Mouse (Mus musculus) erythroblast, adult 5-6 weeks (primary cell): ENCODE measurements around the gene Hist1h1d. TPM values are rescaled to one million over a fixed set of nuclear protein-coding genes. Genes with fewer than 3 reads are reported as not detected.
"Not testable (repeated sequence)": the region's sequence is repeated elsewhere in the genome, so short reads cannot be mapped to it uniquely, and the experiment has no call there.

Experiments used
- ATAC-seq: replicated peaks from 2 replicates; pipeline ENCODE4 v1.8.0; 2016; ENCODE audit warnings: moderate number of reproducible peaks, mild to moderate bottlenecking, moderate TSS enrichment, inconsistent platforms; ENCODE audit not compliant: poor library complexity, low FRiP score, severe bottlenecking
- total RNA-seq, 2 experiments: library from RNA; stranded (forward) in 1 of 2; stranded (reverse) in 1 of 2; fragments of 150-400 nt in 1 of 2; fragments of 200-764, 138-1000 nt in 1 of 2; gene quantifications; 2 replicates each; pipeline versions ENCODE4 v1.2.3 to v1.2.4; 2015 to 2017; ENCODE audit warnings: low replicate concordance in 2 of 2

The Hist1h1d gene
- total RNA-seq, 2 experiments from 2014 or later = 16.7 to 170 TPM

- ATAC-seq = not testable (repeated sequence)
Measured at GRCm38 (mm10) chr13:23570261-23571021, 17.4 kb downstream of the Hist1h1d start.

- peak; percentile 79 for ATAC-seq
Measured at GRCm38 (mm10) chr13:23571022-23571503, 18.0 kb downstream of the Hist1h1d start, which contains the start of the genes Hist1h2ae and Hist1h2bg. TSS of gene Hist1h2ae (minus strand) at chr13:23571220. TSS of gene Hist1h2bg (plus strand) at chr13:23571396.

GRCm38 (mm10) chr13:23571504-23572217 lies 18.6 kb downstream of the Hist1h1d start:
- not testable (repeated sequence) for ATAC-seq

DNA sequence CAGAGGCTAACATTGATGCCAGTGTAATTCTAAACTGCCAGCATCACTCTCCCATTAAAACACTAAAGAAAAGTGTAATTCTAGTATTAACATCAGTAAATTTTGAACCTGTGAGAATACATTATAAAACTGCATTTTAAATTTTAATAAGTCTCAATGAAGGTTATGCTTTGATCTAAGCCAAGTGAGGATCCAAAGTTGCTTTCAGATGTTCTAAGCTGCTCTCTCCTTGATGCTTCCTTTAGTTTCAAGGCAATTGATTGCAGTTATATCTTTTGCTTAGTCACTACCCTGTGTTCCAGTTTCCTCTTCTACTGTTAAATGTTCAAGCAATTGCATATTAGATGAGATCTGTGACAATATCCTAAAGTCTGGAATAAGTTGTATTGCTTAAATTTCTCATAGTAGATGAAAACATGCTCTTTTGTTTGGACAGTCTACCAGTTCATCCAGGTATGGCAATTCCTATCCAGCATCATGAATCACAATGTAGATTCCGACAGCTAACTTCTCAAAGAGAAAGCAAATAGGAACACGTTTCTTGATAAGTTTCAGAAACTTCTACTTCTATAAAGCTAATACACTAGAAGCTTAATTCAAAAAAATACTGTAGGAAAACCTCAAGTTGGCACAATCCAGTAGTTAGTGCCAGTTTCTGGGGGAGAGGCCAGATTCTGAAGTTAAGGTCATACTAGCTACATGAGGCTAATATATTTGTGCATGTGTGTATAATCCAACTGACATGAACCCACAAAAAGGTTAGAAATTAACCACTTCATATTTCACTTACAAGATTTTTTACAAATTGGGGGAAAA lies 19.4 kb downstream of the Hist1h1d start:
- 0 out of 2 replicates have a peak, but pooled peaks have one; percentile 12 for ATAC-seq

GRCm38 (mm10) chr13:23573034-23573897 lies 20.2 kb downstream of the Hist1h1d start:
- ATAC-seq = not testable (repeated sequence)

- ATAC-seq = peak; percentile 73
Measured at GRCm38 (mm10) chr13:23573898-23574524, 20.9 kb downstream of the Hist1h1d start, which contains the start of the genes Hist1h2bf and Hist1h2ad. TSS of gene Hist1h2bf (minus strand) at chr13:23574196. TSS of gene Hist1h2ad (plus strand) at chr13:23574381.

DNA sequence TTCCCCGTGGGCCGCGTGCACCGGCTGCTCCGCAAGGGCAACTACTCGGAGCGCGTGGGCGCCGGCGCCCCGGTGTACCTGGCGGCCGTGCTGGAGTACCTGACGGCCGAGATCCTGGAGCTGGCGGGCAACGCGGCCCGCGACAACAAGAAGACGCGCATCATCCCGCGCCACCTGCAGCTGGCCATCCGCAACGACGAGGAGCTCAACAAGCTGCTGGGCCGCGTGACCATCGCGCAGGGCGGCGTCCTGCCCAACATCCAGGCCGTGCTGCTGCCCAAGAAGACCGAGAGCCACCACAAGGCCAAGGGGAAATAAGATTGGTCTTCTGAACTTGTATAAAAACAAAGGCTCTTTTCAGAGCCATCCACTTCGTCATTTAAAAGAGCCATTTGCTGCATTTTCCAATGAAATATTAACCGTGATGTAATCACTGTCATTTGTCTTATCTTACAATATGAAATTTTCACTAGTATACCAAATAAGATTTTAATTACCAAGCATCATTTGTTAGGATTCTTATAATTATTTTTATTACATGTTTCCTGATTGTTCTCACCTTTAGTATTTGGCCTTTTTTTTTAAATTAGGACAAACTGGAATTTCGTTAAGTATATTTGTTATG lies 21.6 kb downstream of the Hist1h1d start:
- not testable (repeated sequence) for ATAC-seq

DNA sequence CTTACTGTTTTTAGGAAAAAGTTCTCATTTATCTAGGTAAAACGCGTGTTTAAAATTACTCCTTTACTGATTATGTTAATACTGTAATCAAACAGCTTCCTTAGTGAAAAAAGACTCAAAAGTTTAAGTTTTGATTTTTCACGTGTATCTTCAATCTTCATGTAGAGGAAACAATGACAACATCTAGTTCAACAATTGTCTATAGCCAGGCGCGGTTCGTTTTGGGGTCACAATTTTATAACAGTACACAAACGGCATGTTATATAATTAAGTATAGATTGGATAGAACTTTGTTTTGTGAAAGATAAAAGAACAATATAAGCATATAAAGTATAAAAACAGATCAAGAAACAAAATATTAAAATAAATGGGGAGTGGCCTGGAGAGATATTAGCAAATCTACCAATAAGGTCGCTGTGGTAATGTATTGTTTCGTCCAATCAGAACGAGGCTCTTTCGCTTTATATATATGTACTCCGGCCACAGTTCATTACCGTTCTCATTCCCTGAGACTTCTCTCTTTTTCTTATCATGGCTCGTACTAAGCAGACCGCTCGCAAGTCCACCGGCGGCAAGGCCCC lies 22.3 kb downstream of the Hist1h1d start, which contains the start of gene Hist1h3d:
TSS of gene Hist1h3d (plus strand) at position 493 of the 581 bp plus-strand sequence.
- ATAC-seq = peak; percentile 60

DNA sequence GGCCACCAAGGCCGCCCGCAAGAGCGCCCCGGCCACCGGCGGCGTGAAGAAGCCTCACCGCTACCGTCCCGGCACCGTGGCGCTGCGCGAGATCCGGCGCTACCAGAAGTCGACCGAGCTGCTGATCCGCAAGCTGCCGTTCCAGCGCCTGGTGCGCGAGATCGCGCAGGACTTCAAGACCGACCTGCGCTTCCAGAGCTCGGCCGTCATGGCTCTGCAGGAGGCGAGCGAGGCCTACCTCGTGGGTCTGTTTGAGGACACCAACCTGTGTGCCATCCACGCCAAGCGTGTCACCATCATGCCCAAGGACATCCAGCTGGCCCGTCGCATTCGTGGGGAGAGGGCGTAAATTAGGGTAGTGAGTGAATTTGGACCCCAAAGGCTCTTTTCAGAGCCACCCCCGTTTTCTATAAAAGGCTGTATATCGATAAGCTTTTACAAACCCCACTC lies 22.8 kb downstream of the Hist1h1d start:
- not testable (repeated sequence) for ATAC-seq

GRCm38 (mm10) chr13:23576351-23576881 lies 23.4 kb downstream of the Hist1h1d start:
- peak; percentile 7 for ATAC-seq

DNA sequence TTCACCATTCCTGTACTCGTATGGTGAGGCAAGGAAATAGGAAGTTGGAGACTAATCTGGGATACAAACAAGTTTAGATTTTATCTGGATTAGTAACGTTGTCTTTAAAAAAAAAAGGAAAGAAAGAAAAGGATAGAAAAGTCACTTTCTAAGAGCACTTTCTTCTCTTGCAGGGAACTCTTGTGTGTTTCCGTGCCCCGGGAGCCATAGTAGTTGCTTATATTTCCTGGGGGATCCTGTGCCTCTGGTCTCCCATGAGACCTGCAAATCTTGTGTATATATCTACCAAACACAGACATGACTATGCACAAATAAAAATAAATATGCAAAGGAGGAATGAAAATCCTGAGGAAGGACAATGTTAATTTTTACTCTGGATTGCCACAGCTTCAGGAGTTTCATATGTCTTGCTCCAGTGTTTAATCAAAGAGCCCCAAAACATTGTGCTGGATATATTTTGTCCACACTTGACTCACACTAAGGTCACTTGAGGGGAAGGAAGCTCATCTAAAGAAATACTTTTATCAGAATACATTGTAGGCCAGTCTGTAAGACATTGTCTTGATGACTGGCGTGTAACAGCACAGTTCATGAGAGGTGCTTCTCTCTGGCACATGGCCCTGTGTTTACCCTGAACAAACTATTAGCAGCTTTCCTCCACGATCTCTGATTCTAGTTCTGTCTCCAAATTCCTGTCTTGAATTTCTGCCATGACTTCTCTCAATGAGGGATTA lies 24.0 kb downstream of the Hist1h1d start:
- no peak for ATAC-seq

- no peak for ATAC-seq
Measured at GRCm38 (mm10) chr13:23577835-23578234, 24.8 kb downstream of the Hist1h1d start.

GRCm38 (mm10) chr13:23581408-23582218 lies 28.6 kb downstream of the Hist1h1d start, which contains the start of gene Hist1h4d:
TSS of gene Hist1h4d (plus strand) at chr13:23581598.
- ATAC-seq = peak; percentile 60

DNA sequence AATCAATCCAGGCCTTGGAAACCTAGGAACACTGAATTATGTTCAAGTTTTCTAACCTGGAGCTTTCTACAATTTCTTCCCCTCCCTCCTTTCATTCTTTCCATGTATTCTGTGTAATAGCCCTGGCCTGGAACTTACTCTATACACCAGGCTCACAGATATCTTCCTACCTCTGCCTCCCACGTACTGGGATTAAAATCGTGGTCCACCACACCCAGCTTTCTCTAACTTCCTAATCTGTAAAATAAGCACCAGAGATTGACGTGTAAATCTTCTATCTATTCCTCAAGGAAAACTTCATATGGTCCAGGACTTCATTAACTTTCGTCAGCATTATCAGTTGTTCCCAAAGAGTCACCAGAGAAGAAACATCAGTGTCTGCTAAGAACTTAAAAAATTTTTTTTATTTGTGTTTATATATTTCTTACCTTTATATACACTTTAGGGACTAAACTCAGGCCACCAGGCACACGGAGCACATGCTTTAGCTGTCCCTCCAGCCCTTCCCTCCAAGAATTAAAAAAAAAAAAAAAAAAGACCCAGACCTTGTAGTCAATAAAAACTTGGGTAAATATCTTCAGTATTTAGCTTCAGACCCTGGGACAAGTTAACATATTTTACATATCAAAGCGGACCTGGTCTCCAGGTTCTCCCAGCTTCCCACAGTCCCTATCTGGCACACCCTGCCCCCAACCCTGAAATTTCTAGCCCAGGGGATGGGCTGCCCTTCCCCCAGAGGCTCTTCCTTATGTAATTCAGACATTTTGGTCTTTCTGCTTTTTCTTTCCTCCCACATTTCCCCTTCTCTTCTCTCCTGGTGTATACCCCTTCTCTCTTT lies 29.4 kb downstream of the Hist1h1d start:
- ATAC-seq = peak; percentile 2
